Mouse (Mus musculus) hindbrain, embryonic 13.5 days (tissue): ENCODE measurements around the gene Serpina1b. TPM values are rescaled to one million over a fixed set of nuclear protein-coding genes. Genes with fewer than 3 reads are reported as not detected.
"Not testable (repeated sequence)": the region's sequence is repeated elsewhere in the genome, so short reads cannot be mapped to it uniquely, and the experiment has no call there.

Source experiments
- ATAC-seq: fragments of 200-750 bp; cut with Nextera tagmentation; 2 replicates; pipeline ENCODE4 v1.8.0; 2017; ENCODE audit warnings: moderate TSS enrichment; ENCODE audit not compliant: low FRiP score
- H3K27ac ChIP-seq: fragments of 300-500 bp; sonication (generic); 2 replicates; pipeline ENCODE4 v1.5.1; 2015; ENCODE audit warnings: inconsistent platforms, mild to moderate bottlenecking, moderate library complexity
- H3K27me3 ChIP-seq: fragments of 300-500 bp; sonication (generic); 2 replicates; pipeline ENCODE4 v1.6.1; 2015; ENCODE audit warnings: mild to moderate bottlenecking, inconsistent platforms
- H3K36me3 ChIP-seq: fragments of 300-500 bp; sonication (generic); 2 replicates; pipeline ENCODE4 v1.6.1; 2015; ENCODE audit warnings: mild to moderate bottlenecking, inconsistent platforms
- H3K4me1 ChIP-seq: fragments of 300-500 bp; sonication (generic); replicated peaks from 2 replicates; pipeline ENCODE4 v1.6.1; 2015; ENCODE audit warnings: inconsistent platforms
- H3K4me2 ChIP-seq: fragments of 300-500 bp; sonication (generic); 2 replicates; pipeline ENCODE4 v1.6.1; 2015; ENCODE audit warnings: inconsistent platforms, mild to moderate bottlenecking, moderate library complexity
- H3K4me3 ChIP-seq: fragments of 300-500 bp; sonication (generic); 2 replicates; pipeline ENCODE4 v1.5.1; 2015; ENCODE audit warnings: mild to moderate bottlenecking, inconsistent platforms
- H3K9ac ChIP-seq: fragments of 300-500 bp; sonication (generic); 2 replicates; pipeline ENCODE4 v1.6.1; 2015; ENCODE audit warnings: mild to moderate bottlenecking, inconsistent platforms
- H3K9me3 ChIP-seq: fragments of 300-500 bp; sonication (generic); 2 replicates; pipeline ENCODE4 v1.6.1; 2016; ENCODE audit warnings: inconsistent platforms
- WGBS: fragments of 180-500 bp; shearing (Covaris S2); methylation state at CpG from one replicate; pipeline ENCODE4 v1.1.7; 2015; 5-methylcytosine and 5-hydroxymethylcytosine counted together
- polyA plus RNA-seq: library from polyadenylated mRNA; unstranded; fragments of >200 nt; fragmentation: Nextera tagmentation; extraction: Ambion mirVana; gene quantifications from 2 replicates; pipeline ENCODE4 v1.2.1, GENCODE M21; 2015

The Serpina1b gene
- polyA plus RNA-seq: 0.89 TPM in 1 of 2 replicates, not detected in the other

GRCm38 (mm10) chr12:103830273-103830672 is at the start of gene Serpina1b:
TSS of gene Serpina1b (minus strand) at chr12:103830373.
- not testable (repeated sequence) for H3K27me3 ChIP-seq, H3K36me3 ChIP-seq, H3K4me1 ChIP-seq, H3K4me3 ChIP-seq, ATAC-seq, H3K9ac ChIP-seq, H3K4me2 ChIP-seq, H3K27ac ChIP-seq
- whole genome bisulfite sequencing: 83% methylated on average over 4 of the region's 4 CpGs
- peaks cover 21% of the 10 kb centered on the region; the same call in 1 of the 2 replicates for H3K9me3 ChIP-seq

- not testable (repeated sequence) for H3K9ac ChIP-seq, H3K9me3 ChIP-seq, H3K27ac ChIP-seq, H3K36me3 ChIP-seq, H3K27me3 ChIP-seq, H3K4me3 ChIP-seq, H3K4me2 ChIP-seq, ATAC-seq, H3K4me1 ChIP-seq
- WGBS: 93% methylated on average over 1 of the region's 1 CpGs
Measured at GRCm38 (mm10) chr12:103866873-103867272, 36.7 kb upstream of the Serpina1b start.

GRCm38 (mm10) chr12:103863101-103863974 is 33.2 kb upstream of the Serpina1b start, which contains the start of gene Serpina1a:
TSS of gene Serpina1a (minus strand) at chr12:103863562.
- H3K27ac ChIP-seq: not testable (repeated sequence)
- 87% methylated on average over 9 of the region's 9 CpGs for WGBS

GRCm38 (mm10) chr12:103860976-103861375 is 30.8 kb upstream of the Serpina1b start:
- WGBS: 72% methylated on average over 3 of the region's 3 CpGs
- Histone ChIP-seq H3K4me3 (no peak overlapping the region), H3K36me3 (no peaks in the 10 kb centered on the region), H3K27me3 (no peaks in the 10 kb centered on the region), H3K27ac (no peak overlapping the region), H3K4me1 (no peaks in the 10 kb centered on the region), H3K9ac (no peak overlapping the region), H3K4me2 (no peak overlapping the region), H3K9me3 (peaks cover 6% of the 10 kb centered on the region; the same call in 1 of the 2 replicates)
- ATAC-seq: no peak

More at GRCm38 (mm10) chr12:103863101-103863974, 33.2 kb upstream of the Serpina1b start, which contains the start of gene Serpina1a:
- not testable (repeated sequence) for H3K4me1 ChIP-seq, H3K9me3 ChIP-seq, H3K4me2 ChIP-seq, ATAC-seq, H3K9ac ChIP-seq, H3K4me3 ChIP-seq, H3K36me3 ChIP-seq, H3K27me3 ChIP-seq

GRCm38 (mm10) chr12:103860571-103860970 is 30.4 kb upstream of the Serpina1b start:
- H3K36me3 ChIP-seq, H3K4me3 ChIP-seq, H3K9me3 ChIP-seq, H3K4me1 ChIP-seq, H3K4me2 ChIP-seq, H3K27ac ChIP-seq, H3K27me3 ChIP-seq, H3K9ac ChIP-seq, ATAC-seq: not testable (repeated sequence)
- 89% methylated on average over 3 of the region's 4 CpGs for WGBS

- ATAC-seq: not testable (repeated sequence)
- 72% methylated on average over 3 of the region's 3 CpGs for WGBS
Measured at GRCm38 (mm10) chr12:103859584-103859983, 29.4 kb upstream of the Serpina1b start.

GRCm38 (mm10) chr12:103853032-103853431 is 22.9 kb upstream of the Serpina1b start:
- 89% methylated on average over 2 of the region's 2 CpGs for WGBS
- H3K27me3 ChIP-seq, H3K4me1 ChIP-seq, ATAC-seq, H3K36me3 ChIP-seq, H3K27ac ChIP-seq, H3K4me3 ChIP-seq, H3K4me2 ChIP-seq, H3K9me3 ChIP-seq, H3K9ac ChIP-seq: not testable (repeated sequence)

More at GRCm38 (mm10) chr12:103859584-103859983, 29.4 kb upstream of the Serpina1b start:
- not testable (repeated sequence) for H3K4me2 ChIP-seq, H3K27ac ChIP-seq, H3K27me3 ChIP-seq, H3K9me3 ChIP-seq, H3K4me3 ChIP-seq, H3K4me1 ChIP-seq, H3K9ac ChIP-seq, H3K36me3 ChIP-seq

GRCm38 (mm10) chr12:103827661-103828372 is 2.4 kb downstream of the Serpina1b start:
- not testable (repeated sequence) for H3K9ac ChIP-seq, ATAC-seq, H3K27me3 ChIP-seq, H3K4me3 ChIP-seq, H3K27ac ChIP-seq, H3K36me3 ChIP-seq, H3K4me2 ChIP-seq, H3K4me1 ChIP-seq
- WGBS: 86% methylated on average over 6 of the region's 6 CpGs
- 0 out of 2 replicates have a peak, but pooled peaks cover 13% of the 10 kb centered on the region for H3K9me3 ChIP-seq

- H3K27me3 ChIP-seq, H3K4me1 ChIP-seq, H3K9me3 ChIP-seq, H3K36me3 ChIP-seq, H3K9ac ChIP-seq, H3K27ac ChIP-seq, ATAC-seq, H3K4me2 ChIP-seq, H3K4me3 ChIP-seq: not testable (repeated sequence)
- WGBS: 82% methylated on average over 5 of the region's 5 CpGs
Measured at GRCm38 (mm10) chr12:103823826-103824225, 6.3 kb downstream of the Serpina1b start.

- H3K36me3 ChIP-seq, ATAC-seq, H3K27ac ChIP-seq, H3K4me3 ChIP-seq, H3K9me3 ChIP-seq, H3K9ac ChIP-seq, H3K4me1 ChIP-seq, H3K27me3 ChIP-seq, H3K4me2 ChIP-seq: not testable (repeated sequence)
- 90% methylated on average over 6 of the region's 6 CpGs for WGBS
Measured at GRCm38 (mm10) chr12:103773246-103773851, 56.8 kb downstream of the Serpina1b start, which contains the start of gene Serpina1d. TSS of gene Serpina1d (minus strand) at chr12:103773592.

- H3K4me2 ChIP-seq, H3K9ac ChIP-seq, H3K27me3 ChIP-seq, H3K9me3 ChIP-seq, H3K27ac ChIP-seq, ATAC-seq, H3K4me3 ChIP-seq, H3K36me3 ChIP-seq, H3K4me1 ChIP-seq: not testable (repeated sequence)
- 83% methylated on average over 1 of the region's 1 CpGs for WGBS
Measured at GRCm38 (mm10) chr12:103770597-103770996, 59.6 kb downstream of the Serpina1b start.

GRCm38 (mm10) chr12:103763083-103763482 is 67.1 kb downstream of the Serpina1b start:
- not testable (repeated sequence) for H3K4me3 ChIP-seq, H3K9ac ChIP-seq, ATAC-seq, H3K27ac ChIP-seq, H3K36me3 ChIP-seq, H3K4me1 ChIP-seq, H3K27me3 ChIP-seq, H3K4me2 ChIP-seq
- peaks cover 18% of the 10 kb centered on the region; the same call in 1 of the 2 replicates for H3K9me3 ChIP-seq
- WGBS: 86% methylated on average over 3 of the region's 3 CpGs
